Mouse (Mus musculus) E14TG2a.4 (cell line): ENCODE measurements around the gene E330021D16Rik.

ENCODE experiments used
- CTCF ChIP-seq: conservative IDR thresholded peaks from 2 replicates; pipeline ENCODE4 v1.5.1; 2014; ENCODE audit warnings: low read length
- NANOG ChIP-seq: IDR thresholded peaks from 2 replicates; pipeline ENCODE4 v1.6.1; 2014; ENCODE audit warnings: borderline replicate concordance, low read length, mixed read lengths
- POU5F1 ChIP-seq: IDR thresholded peaks from 2 replicates; pipeline ENCODE4 v1.6.1; 2014; ENCODE audit warnings: low read length, borderline replicate concordance

GRCm38 (mm10) chr6:136383218-136383617, 32.2 kb downstream of the E330021D16Rik start:
- TF ChIP-seq CTCF = no peak
- TF ChIP-seq NANOG = no peak
- TF ChIP-seq POU5F1 = no peak
